Mouse (Mus musculus): ENCODE measurements at regions not wholly inside any gene's neighbourhood (a gene's known extent, or its start where the extent isn't known, plus 50 kb on each side); places are given as distances from the start of the nearest gene placed in this dataset.

DNA sequence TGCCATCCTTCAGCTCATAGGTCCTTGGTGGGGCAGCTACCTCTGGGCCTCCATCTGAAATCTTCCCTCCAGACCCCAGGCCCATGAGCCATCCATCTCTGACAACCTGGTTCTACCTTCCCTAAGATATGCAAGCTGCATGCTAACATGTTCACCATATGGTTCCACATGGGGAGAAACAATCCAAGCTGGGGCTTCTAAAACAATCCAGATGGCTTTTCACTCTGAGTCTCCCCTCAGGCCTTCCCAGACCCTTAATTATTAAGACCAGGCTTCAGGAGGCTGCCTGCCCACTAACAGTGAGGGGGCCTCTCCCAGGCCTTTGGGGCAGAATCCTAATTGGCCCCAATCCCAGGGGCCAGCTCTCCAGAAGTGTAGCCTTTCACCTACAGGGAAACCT, 71.1 kb upstream of the Sfswap start:
- DNase-seq (ENCODE audit: low spot score), result no peak

GRCm38 (mm10) chr5:129430330-129430729, 70.7 kb upstream of the Sfswap start:
- no peak for DNase-seq (ENCODE audit: low spot score)

DNA sequence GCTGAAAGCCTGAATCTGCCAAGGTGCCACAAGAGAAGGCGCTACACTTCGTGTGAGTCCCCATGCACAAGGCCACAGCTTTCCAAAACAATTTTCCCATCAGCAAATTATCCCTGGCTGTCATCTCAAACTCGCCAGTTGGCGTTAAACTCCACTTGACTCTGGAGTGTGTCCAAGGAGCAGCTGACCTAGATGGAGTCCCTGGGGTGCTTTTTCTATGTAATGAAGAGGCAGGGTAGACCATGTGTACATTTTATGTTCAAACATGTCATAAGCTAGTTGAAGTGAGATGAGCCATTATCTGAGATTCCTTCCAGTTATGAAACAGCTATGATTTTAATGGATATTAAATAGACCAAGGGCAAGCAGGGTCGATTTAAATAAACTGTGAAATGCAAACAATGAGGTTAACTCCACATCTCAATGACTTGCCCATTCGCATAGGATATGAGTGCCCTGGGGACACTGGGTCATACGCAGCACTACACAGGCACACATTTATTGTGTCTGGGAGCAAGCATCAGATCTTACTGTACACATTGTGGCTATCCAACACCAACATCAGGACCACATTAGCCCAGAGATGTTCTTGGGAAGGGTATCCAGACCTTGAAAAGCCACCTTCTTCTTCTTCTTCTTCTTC, 51.0 kb upstream of the Sfswap start:
- no peak for DNase-seq (ENCODE audit: low spot score)

Measured in ovary, adult 18-20 months (tissue).